In the genomic region with DNA sequence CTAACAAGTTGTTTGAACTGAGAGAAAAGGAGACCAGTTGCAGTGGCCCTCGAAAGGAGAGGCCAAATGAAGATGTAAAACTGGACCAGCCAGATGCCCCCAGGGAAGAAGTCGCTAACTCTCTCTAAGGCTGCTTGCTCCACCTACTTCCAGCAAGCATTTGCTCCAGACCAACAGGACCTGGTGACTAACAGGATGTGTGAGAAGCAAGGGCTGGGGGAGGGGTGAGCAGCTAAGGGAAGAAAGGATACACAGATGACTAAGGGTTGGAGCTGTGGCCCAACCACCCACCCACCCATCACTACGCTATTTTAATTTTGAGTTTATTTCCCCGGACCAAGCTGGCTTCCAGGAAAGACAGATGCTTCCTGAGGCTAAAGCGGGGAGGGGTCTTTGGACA, we compare ENCODE assay signal across 15 mouse cellular contexts. TPM values are rescaled to one million over a fixed set of nuclear protein-coding genes. Genes with fewer than 3 reads are reported as not detected.
DNase-seq lines count a peak whose midpoint lies in the region; ATAC-seq lines count a peak whose summit lies in the region.
"Had no signal": no experiment of that assay in that cellular context is flagged by ENCODE, and none has a peak within 500 bp of the region (broad histone marks: within the 10 kb centered on the region; RNA-seq: fewer than 3 reads in every experiment).

No protein-coding gene starts in this region.

- ATAC-seq in kidney, embryonic 14.5 days (ENCODE audit: low FRiP score, low TSS enrichment): no peak
- no peak for ATAC-seq in embryonic facial prominence, embryonic 14.5 days (ENCODE audit: low read depth)
- ATAC-seq: forebrain, embryonic 16.5 days had no signal

- no peaks in the 10 kb centered on the region for H3K36me3 ChIP-seq in kidney, embryonic 14.5 days (ENCODE audit: control insufficient read depth, insufficient read depth, low read length)
- no peaks in the 10 kb centered on the region for H3K36me3 ChIP-seq in embryonic facial prominence, embryonic 14.5 days (ENCODE audit: control insufficient read depth, insufficient read depth, low read length)
- no peaks in the 10 kb centered on the region for H3K36me3 ChIP-seq in forebrain, embryonic 10.5 days (replicated peaks)
- H3K36me3 ChIP-seq: embryonic facial prominence, embryonic 12.5 days; midbrain, embryonic 12.5 days; neural tube, embryonic 15.5 days had no signal

- peaks cover 3% of the 10 kb centered on the region; the same call in 1 of the 2 replicates for H3K27me3 ChIP-seq in kidney, embryonic 14.5 days (ENCODE audit: control insufficient read depth, insufficient read depth, low read length)
- H3K27me3 ChIP-seq in embryonic facial prominence, embryonic 14.5 days (replicated peaks; ENCODE audit: control insufficient read depth, insufficient read depth, low read length): peaks cover 10% of the 10 kb centered on the region; the same call in 1 of the 2 replicates
- peaks cover 32% of the 10 kb centered on the region for H3K27me3 ChIP-seq in forebrain, embryonic 10.5 days (ENCODE audit: poor library complexity, severe bottlenecking)

- H3K9ac ChIP-seq in kidney, embryonic 14.5 days (ENCODE audit: low read depth, low read length): no peak overlapping the region
- no peak overlapping the region for H3K9ac ChIP-seq in embryonic facial prominence, embryonic 14.5 days (ENCODE audit: low read depth, low read length)
- H3K9ac ChIP-seq: embryonic facial prominence, embryonic 12.5 days; liver, embryonic 14.5 days; midbrain, embryonic 12.5 days; neural tube, embryonic 15.5 days had no signal

- 48% methylated on average over 5 of the region's 5 CpGs for WGBS in kidney, embryonic 14.5 days
- 44% methylated on average over 5 of the region's 5 CpGs for WGBS in embryonic facial prominence, embryonic 14.5 days
- WGBS in forebrain, embryonic 10.5 days: 70% methylated on average over 5 of the region's 5 CpGs

- no peak overlapping the region for H3K4me3 ChIP-seq in kidney, embryonic 14.5 days (ENCODE audit: low read length)
- H3K4me3 ChIP-seq in embryonic facial prominence, embryonic 14.5 days (ENCODE audit: low read depth, low read length): no peak overlapping the region
- H3K4me3 ChIP-seq in forebrain, embryonic 10.5 days: no peak overlapping the region
- H3K4me3 ChIP-seq: embryonic facial prominence, embryonic 12.5 days; midbrain, embryonic 12.5 days; neural tube, embryonic 15.5 days had no signal

- no peaks in the 10 kb centered on the region for H3K4me1 ChIP-seq in kidney, embryonic 14.5 days (ENCODE audit: control insufficient read depth, insufficient read depth, low read length)
- H3K4me1 ChIP-seq in embryonic facial prominence, embryonic 14.5 days (ENCODE audit: control insufficient read depth, insufficient read depth, low read length): peaks cover 7% of the 10 kb centered on the region; the same call in 1 of the 2 replicates
- H3K4me1 ChIP-seq in forebrain, embryonic 10.5 days: peaks cover 12% of the 10 kb centered on the region

- H3K9me3 ChIP-seq in kidney, embryonic 14.5 days (ENCODE audit: control insufficient read depth, low read length): peaks cover 2% of the 10 kb centered on the region; the same call in 1 of the 2 replicates
- no peaks in the 10 kb centered on the region for H3K9me3 ChIP-seq in embryonic facial prominence, embryonic 14.5 days (ENCODE audit: control insufficient read depth, low read length)
- no peaks in the 10 kb centered on the region for H3K9me3 ChIP-seq in forebrain, embryonic 10.5 days
- H3K9me3 ChIP-seq: embryonic facial prominence, embryonic 12.5 days; midbrain, embryonic 12.5 days had no signal

- H3K4me2 ChIP-seq in kidney, embryonic 14.5 days (replicated peaks; ENCODE audit: low read depth, low read length): no peak overlapping the region
- no peak overlapping the region for H3K4me2 ChIP-seq in embryonic facial prominence, embryonic 14.5 days (ENCODE audit: low read depth, low read length)
- H3K4me2 ChIP-seq: embryonic facial prominence, embryonic 12.5 days; midbrain, embryonic 12.5 days; neural tube, embryonic 15.5 days had no signal

- peak; percentile 55 for DNase-seq in kidney, postnatal 10 days
- peak; percentile 18 for DNase-seq in thymus, postnatal 4 days
- DNase-seq in thymus, postnatal 25 days: no peak
- DNase-seq in embryonic facial prominence, embryonic 14.5 days (ENCODE audit: low spot score): peak; percentile 12
- no peak for DNase-seq in forebrain, embryonic 10.5 days (ENCODE audit: extremely low spot score, low spot score)
- DNase-seq in gastrocnemius, adult 8-10 months (ENCODE audit: low spot score in 2 of 2): no peak
- DNase-seq: adrenal gland, adult 8-10 months; gastrocnemius, postnatal 25 days; kidney, adult 18-20 months had no signal

- H3K27ac ChIP-seq in kidney, embryonic 14.5 days (ENCODE audit: low read depth, low read length): no peak overlapping the region
- no peak overlapping the region for H3K27ac ChIP-seq in embryonic facial prominence, embryonic 14.5 days (replicated peaks; ENCODE audit: low read depth, low read length)
- H3K27ac ChIP-seq in forebrain, embryonic 10.5 days: no peak overlapping the region
- H3K27ac ChIP-seq: embryonic facial prominence, embryonic 12.5 days; liver, embryonic 14.5 days; midbrain, embryonic 12.5 days; neural tube, embryonic 15.5 days had no signal

RNA-seq across cellular contexts. Expression of gene Cdyl2, which starts 2.5 kb away (rescaled TPM):
- 8.4 and 9.2 TPM in 2 replicates for polyA plus RNA-seq in kidney, embryonic 14.5 days (2014; fragmentation: Nextera tagmentation; extraction: Ambion mirVana)
- polyA plus RNA-seq in embryonic facial prominence, embryonic 14.5 days (2014; fragmentation: Nextera tagmentation; extraction: Ambion mirVana): 9.3 and 11.4 TPM in 2 replicates
- 8.3 and 8.6 TPM in 2 replicates for polyA plus RNA-seq in forebrain, embryonic 10.5 days (2016; fragmentation: Nextera tagmentation; extraction: Ambion mirVana)
- 1 to 10 TPM; 2.7 to 4.8 (median 3.2) TPM for total RNA-seq in gastrocnemius, adult 8-10 months (2022)

Comparison
In these comparisons a context has a peak if more than half of its experiments do, and no peak if none do; other contexts are left out.
1. DNase-seq: peak in kidney, postnatal 10 days (single experiment), thymus, postnatal 4 days (single experiment) and embryonic facial prominence, embryonic 14.5 days (single experiment); none in thymus, postnatal 25 days (single experiment), forebrain, embryonic 10.5 days (single experiment) and gastrocnemius, adult 8-10 months (0 of 2).